In the genomic region with DNA sequence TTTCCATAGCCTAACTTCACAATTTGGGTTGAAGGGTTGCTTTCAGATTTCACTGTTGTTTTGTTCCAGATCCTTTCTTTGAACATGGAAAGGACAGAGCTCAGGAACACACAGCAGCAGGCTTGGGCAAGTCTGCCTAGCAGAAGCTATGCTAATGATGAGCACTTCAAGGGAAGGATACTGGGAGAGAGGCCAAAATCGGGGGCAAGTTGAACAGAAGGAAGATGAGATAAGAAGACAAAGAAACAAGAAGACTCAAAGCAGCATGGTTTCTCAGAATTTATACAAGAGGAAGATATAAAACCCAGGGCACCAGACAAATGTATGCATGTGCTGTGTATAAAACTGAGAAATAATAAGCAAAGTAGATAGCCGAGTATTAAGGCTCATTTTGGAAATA, we compare ENCODE assay signal across 18 mouse cellular contexts.
DNase-seq lines count a peak whose midpoint lies in the region; ATAC-seq and TF ChIP-seq lines count a peak whose summit lies in the region.
"Had no signal": no experiment of that assay in that cellular context is flagged by ENCODE, and none has a peak within 500 bp of the region (broad histone marks: within the 10 kb centered on the region; RNA-seq: fewer than 3 reads in every experiment).

No protein-coding gene starts in this region.

- no peak for TF ChIP-seq CTCF in hindbrain, postnatal 0 days (IDR thresholded peaks at IDR 0.05; ENCODE audit: low read depth)

- H3K9ac ChIP-seq in hindbrain, postnatal 0 days (replicated peaks; ENCODE audit: low read length), result no peak overlapping the region
- no peak overlapping the region for H3K9ac ChIP-seq in hindbrain, embryonic 11.5 days (ENCODE audit: low read depth, low read length)
- no peak overlapping the region for H3K9ac ChIP-seq in liver, embryonic 11.5 days (ENCODE audit: low read depth, low read length)
- H3K9ac ChIP-seq in neural tube, embryonic 15.5 days (replicated peaks), result no peak overlapping the region
- H3K9ac ChIP-seq in intestine, embryonic 16.5 days (ENCODE audit: low read depth, low read length), result no peak overlapping the region
- H3K9ac ChIP-seq: embryonic facial prominence, embryonic 15.5 days; limb, embryonic 15.5 days had no signal

- no peak overlapping the region for H3K27ac ChIP-seq in hindbrain, postnatal 0 days
- no peak overlapping the region for H3K27ac ChIP-seq in hindbrain, embryonic 11.5 days (ENCODE audit: low read depth, low read length)
- no peak overlapping the region for H3K27ac ChIP-seq in liver, embryonic 11.5 days (ENCODE audit: low read depth, low read length)
- H3K27ac ChIP-seq in neural tube, embryonic 15.5 days (replicated peaks), result no peak overlapping the region
- H3K27ac ChIP-seq in intestine, embryonic 16.5 days (ENCODE audit: low read length), result no peak overlapping the region
- H3K27ac ChIP-seq: embryonic facial prominence, embryonic 15.5 days; heart, embryonic 10.5 days; left cerebral cortex, adult 2 months; limb, embryonic 15.5 days had no signal

- no peak for ATAC-seq in hindbrain, postnatal 0 days
- no peak for ATAC-seq in hindbrain, embryonic 11.5 days (ENCODE audit: low FRiP score)
- peak; percentile 71 for ATAC-seq in liver, embryonic 11.5 days (replicated peaks; ENCODE audit: low FRiP score)
- no peak for ATAC-seq in neural tube, embryonic 15.5 days (ENCODE audit: low FRiP score)
- ATAC-seq in intestine, embryonic 16.5 days, result no peak
- ATAC-seq: intestine, postnatal 0 days had no signal

- no peaks in the 10 kb centered on the region for H3K27me3 ChIP-seq in hindbrain, postnatal 0 days (ENCODE audit: insufficient read depth, low read length)
- H3K27me3 ChIP-seq in hindbrain, embryonic 11.5 days (ENCODE audit: control insufficient read depth, insufficient read depth, low read length), result no peaks in the 10 kb centered on the region
- no peaks in the 10 kb centered on the region for H3K27me3 ChIP-seq in liver, embryonic 11.5 days (replicated peaks; ENCODE audit: control insufficient read depth, insufficient read depth, low read length)
- H3K27me3 ChIP-seq in neural tube, embryonic 15.5 days (replicated peaks), result no peaks in the 10 kb centered on the region
- no peaks in the 10 kb centered on the region for H3K27me3 ChIP-seq in intestine, embryonic 16.5 days (replicated peaks; ENCODE audit: control insufficient read depth, insufficient read depth, low read length)
- H3K27me3 ChIP-seq: embryonic facial prominence, embryonic 15.5 days; limb, embryonic 15.5 days had no signal

- DNase-seq in hindbrain, postnatal 0 days (ENCODE audit: low spot score), result peak; percentile 8
- no peak for DNase-seq in hindbrain, embryonic 11.5 days (ENCODE audit: low spot score)
- DNase-seq in ES-CJ7 (ENCODE audit: low read depth, low spot score) (peak; percentile 46), MN1 (ENCODE audit: low spot score) (peak; percentile 68)
- DNase-seq in liver, embryonic 11.5 days (ENCODE audit: low spot score), result no peak
- DNase-seq in adrenal gland, adult (ENCODE audit: inconsistent age in 2 of 2, low spot score in 1 of 2), result no peak
- DNase-seq: adrenal gland, postnatal 36 days; cerebellum, adult 8-10 months; heart, postnatal 4 days; kidney, postnatal 25 days; lung, postnatal 4 days had no signal

- no peak overlapping the region for H3K4me3 ChIP-seq in hindbrain, postnatal 0 days (ENCODE audit: low read length)
- H3K4me3 ChIP-seq in hindbrain, embryonic 11.5 days (ENCODE audit: low read depth, low read length), result no peak overlapping the region
- no peak overlapping the region for H3K4me3 ChIP-seq in liver, embryonic 11.5 days (ENCODE audit: low read depth, low read length)
- no peak overlapping the region for H3K4me3 ChIP-seq in neural tube, embryonic 15.5 days (replicated peaks)
- no peak overlapping the region for H3K4me3 ChIP-seq in intestine, embryonic 16.5 days (ENCODE audit: low read length)
- H3K4me3 ChIP-seq: embryonic facial prominence, embryonic 15.5 days; heart, embryonic 10.5 days; left cerebral cortex, adult 2 months; limb, embryonic 15.5 days had no signal

- no peaks in the 10 kb centered on the region for H3K36me3 ChIP-seq in hindbrain, postnatal 0 days (ENCODE audit: insufficient read depth, low read length)
- H3K36me3 ChIP-seq in hindbrain, embryonic 11.5 days (ENCODE audit: control insufficient read depth, insufficient read depth, low read length), result no peaks in the 10 kb centered on the region
- no peaks in the 10 kb centered on the region for H3K36me3 ChIP-seq in liver, embryonic 11.5 days (ENCODE audit: control insufficient read depth, insufficient read depth, low read length)
- H3K36me3 ChIP-seq in neural tube, embryonic 15.5 days, result no peaks in the 10 kb centered on the region
- H3K36me3 ChIP-seq in intestine, embryonic 16.5 days (ENCODE audit: control insufficient read depth, insufficient read depth, low read length), result no peaks in the 10 kb centered on the region
- H3K36me3 ChIP-seq: embryonic facial prominence, embryonic 15.5 days; heart, embryonic 10.5 days; limb, embryonic 15.5 days had no signal

- 55% methylated on average over 2 of the region's 2 CpGs for WGBS in hindbrain, postnatal 0 days
- 76% methylated on average over 2 of the region's 2 CpGs for WGBS in hindbrain, embryonic 11.5 days
- 46% methylated on average over 2 of the region's 2 CpGs for whole genome bisulfite sequencing in liver, embryonic 11.5 days
- WGBS in neural tube, embryonic 15.5 days, result 81% methylated on average over 2 of the region's 2 CpGs
- 74% methylated on average over 2 of the region's 2 CpGs for WGBS in intestine, embryonic 16.5 days

- H3K4me2 ChIP-seq in hindbrain, postnatal 0 days (ENCODE audit: low read depth, low read length), result no peak overlapping the region
- H3K4me2 ChIP-seq in hindbrain, embryonic 11.5 days (replicated peaks; ENCODE audit: low read depth, low read length), result no peak overlapping the region
- no peak overlapping the region for H3K4me2 ChIP-seq in liver, embryonic 11.5 days
- no peak overlapping the region for H3K4me2 ChIP-seq in neural tube, embryonic 15.5 days
- no peak overlapping the region for H3K4me2 ChIP-seq in intestine, embryonic 16.5 days (ENCODE audit: low read depth, low read length)
- H3K4me2 ChIP-seq: embryonic facial prominence, embryonic 15.5 days; limb, embryonic 15.5 days had no signal

- H3K9me3 ChIP-seq in hindbrain, postnatal 0 days (ENCODE audit: low read length), result no peaks in the 10 kb centered on the region
- H3K9me3 ChIP-seq in hindbrain, embryonic 11.5 days (ENCODE audit: control insufficient read depth, low read length), result no peaks in the 10 kb centered on the region
- no peaks in the 10 kb centered on the region for H3K9me3 ChIP-seq in liver, embryonic 11.5 days (ENCODE audit: control insufficient read depth, low read length)
- no peaks in the 10 kb centered on the region for H3K9me3 ChIP-seq in neural tube, embryonic 15.5 days (replicated peaks)
- H3K9me3 ChIP-seq in intestine, embryonic 16.5 days (ENCODE audit: control insufficient read depth, low read length), result no peaks in the 10 kb centered on the region
- H3K9me3 ChIP-seq: embryonic facial prominence, embryonic 15.5 days; heart, embryonic 10.5 days; limb, embryonic 15.5 days had no signal

- H3K4me1 ChIP-seq in hindbrain, postnatal 0 days (ENCODE audit: insufficient read depth, low read length), result no peaks in the 10 kb centered on the region
- no peaks in the 10 kb centered on the region for H3K4me1 ChIP-seq in hindbrain, embryonic 11.5 days (replicated peaks; ENCODE audit: control insufficient read depth, insufficient read depth, low read length)
- H3K4me1 ChIP-seq in liver, embryonic 11.5 days (replicated peaks; ENCODE audit: control insufficient read depth, insufficient read depth, low read length), result no peaks in the 10 kb centered on the region
- H3K4me1 ChIP-seq in neural tube, embryonic 15.5 days, result no peaks in the 10 kb centered on the region
- no peaks in the 10 kb centered on the region for H3K4me1 ChIP-seq in intestine, embryonic 16.5 days (ENCODE audit: control insufficient read depth, insufficient read depth, low read length)
- H3K4me1 ChIP-seq: embryonic facial prominence, embryonic 15.5 days; heart, embryonic 10.5 days; limb, embryonic 15.5 days had no signal

Comparison
In these comparisons a context has a peak if more than half of its experiments do, and no peak if none do; other contexts are left out.
1. DNase-seq: peak in hindbrain, postnatal 0 days (single experiment), ES-CJ7 (single experiment) and MN1 (single experiment); none in hindbrain, embryonic 11.5 days (single experiment), liver, embryonic 11.5 days (single experiment) and adrenal gland, adult (0 of 2).